Mouse (Mus musculus): Measurements from ENCODE around the gene Pole2. TPM values are rescaled to one million over a fixed set of nuclear protein-coding genes. Genes with fewer than 3 reads are reported as not detected.

Gene Pole2
- total and polyA plus RNA-seq, 2 experiments = 0.24 to 0.74 TPM

GRCm38 (mm10) chr12:69197378-69198163, 30.4 kb downstream of the Pole2 start:
- no peaks in the 10 kb centered on the region for H3K27me3 ChIP-seq (ENCODE audit: control insufficient read depth, insufficient read depth, low read length)
- peak overlapping the region; percentile 84 for H3K27ac ChIP-seq (replicated peaks; ENCODE audit: insufficient read depth, low read depth, low read length)
- under 1% methylated on average over 92 of the region's 94 CpGs for WGBS

GRCm38 (mm10) chr12:69196444-69197377, 31.3 kb downstream of the Pole2 start, which contains the start of gene Gm49383:
TSS of gene Gm49383 (minus strand) at chr12:69197104.
- Histone ChIP-seq H3K36me3 (ENCODE audit: control insufficient read depth, insufficient read depth, low read length) (peaks cover 7% of the 10 kb centered on the region), H3K79me2 (ENCODE audit: control insufficient read depth, insufficient read depth, low read length) (peaks cover 4% of the 10 kb centered on the region; the same call in 1 of the 2 replicates), H3K27ac (replicated peaks; ENCODE audit: insufficient read depth, low read depth, low read length) (peak within 1 kb of the TSS; percentile 84), H3K4me3 (ENCODE audit: insufficient read depth, low read depth, low read length) (peak within 1 kb of the TSS; percentile 93), H3K27me3 (ENCODE audit: control insufficient read depth, insufficient read depth, low read length) (no peaks in the 10 kb centered on the region), H3K4me1 (ENCODE audit: control insufficient read depth, insufficient read depth, low read length) (peaks cover 5% of the 10 kb centered on the region; the same call in 1 of the 2 replicates), H3K9ac (ENCODE audit: low read depth, low read length) (peak within 1 kb of the TSS; percentile 98)
- WGBS = under 1% methylated on average over 75 of the region's 75 CpGs
- peak; percentile 58 for DNase-seq (ENCODE audit: extremely low read depth, low read depth, low spot score)
- TF ChIP-seq POLR2A (IDR thresholded peaks at IDR 0.05; ENCODE audit: extremely low read depth, insufficient read depth, low read length) (peak; percentile 85), CTCF (IDR thresholded peaks at IDR 0.05; ENCODE audit: low read depth, low read length) (no peak)

More at GRCm38 (mm10) chr12:69197378-69198163, 30.4 kb downstream of the Pole2 start:
- peak; percentile 35 for DNase-seq (ENCODE audit: extremely low read depth, low read depth, low spot score)
- peak overlapping the region; percentile 98 for H3K9ac ChIP-seq (ENCODE audit: low read depth, low read length)
- peaks cover 7% of the 10 kb centered on the region for H3K36me3 ChIP-seq (ENCODE audit: control insufficient read depth, insufficient read depth, low read length)
- TF ChIP-seq CTCF (IDR thresholded peaks at IDR 0.05; ENCODE audit: low read depth, low read length) (no peak), POLR2A (IDR thresholded peaks at IDR 0.05; ENCODE audit: extremely low read depth, insufficient read depth, low read length) (no peak)
- peaks cover 5% of the 10 kb centered on the region; the same call in 1 of the 2 replicates for H3K4me1 ChIP-seq (ENCODE audit: control insufficient read depth, insufficient read depth, low read length)
- H3K4me3 ChIP-seq (ENCODE audit: insufficient read depth, low read depth, low read length) = peak overlapping the region; percentile 93
- peaks cover 4% of the 10 kb centered on the region; the same call in 1 of the 2 replicates for H3K79me2 ChIP-seq (ENCODE audit: control insufficient read depth, insufficient read depth, low read length)

DNA sequence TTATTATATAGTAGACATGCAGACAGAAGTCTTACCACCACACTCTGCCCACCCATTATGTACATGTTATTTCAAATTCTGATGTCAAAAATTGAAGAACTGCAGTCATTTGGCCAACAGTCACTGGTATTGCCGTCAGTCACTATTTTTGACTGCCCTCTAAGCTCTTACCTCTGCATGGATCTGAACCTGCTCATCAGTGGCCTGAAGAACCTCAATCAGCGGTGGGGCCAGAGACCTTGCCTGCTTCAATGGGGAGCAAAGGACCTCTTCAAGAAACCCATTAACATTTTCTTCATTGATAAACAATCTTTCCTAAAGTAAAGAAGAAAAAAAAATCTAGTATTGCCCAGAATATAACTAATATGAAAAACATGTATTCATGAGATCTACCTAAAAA, 35.4 kb downstream of the Pole2 start:
- no peak overlapping the region for H3K9ac ChIP-seq (ENCODE audit: low read depth, low read length)
- DNase-seq (ENCODE audit: extremely low read depth, low read depth, low spot score) = no peak
- peaks cover 4% of the 10 kb centered on the region; the same call in 1 of the 2 replicates for H3K79me2 ChIP-seq (ENCODE audit: control insufficient read depth, insufficient read depth, low read length)
- no peaks in the 10 kb centered on the region for H3K27me3 ChIP-seq (ENCODE audit: control insufficient read depth, insufficient read depth, low read length)
- peaks cover 2% of the 10 kb centered on the region for H3K4me1 ChIP-seq (ENCODE audit: control insufficient read depth, insufficient read depth, low read length)
- WGBS = 91% methylated on average over 2 of the region's 2 CpGs
- no peak overlapping the region for H3K4me3 ChIP-seq (ENCODE audit: insufficient read depth, low read depth, low read length)
- TF ChIP-seq CTCF (IDR thresholded peaks at IDR 0.05; ENCODE audit: low read depth, low read length) (no peak), POLR2A (IDR thresholded peaks at IDR 0.05; ENCODE audit: extremely low read depth, insufficient read depth, low read length) (no peak)
- H3K27ac ChIP-seq (replicated peaks; ENCODE audit: insufficient read depth, low read depth, low read length) = no peak overlapping the region
- no peaks in the 10 kb centered on the region; the same call in 1 of the 2 replicates for H3K36me3 ChIP-seq (ENCODE audit: control insufficient read depth, insufficient read depth, low read length)

GRCm38 (mm10) chr12:69191396-69191795, 36.6 kb downstream of the Pole2 start:
- no peaks in the 10 kb centered on the region for H3K27me3 ChIP-seq (ENCODE audit: control insufficient read depth, insufficient read depth, low read length)
- H3K36me3 ChIP-seq (ENCODE audit: control insufficient read depth, insufficient read depth, low read length) = no peaks in the 10 kb centered on the region; the same call in 1 of the 2 replicates
- TF ChIP-seq CTCF (IDR thresholded peaks at IDR 0.05; ENCODE audit: low read depth, low read length) (no peak), POLR2A (IDR thresholded peaks at IDR 0.05; ENCODE audit: extremely low read depth, insufficient read depth, low read length) (no peak)
- no peaks in the 10 kb centered on the region; the same call in 1 of the 2 replicates for H3K79me2 ChIP-seq (ENCODE audit: control insufficient read depth, insufficient read depth, low read length)
- WGBS = 87% methylated on average over 5 of the region's 5 CpGs
- H3K4me3 ChIP-seq (ENCODE audit: insufficient read depth, low read depth, low read length) = no peak overlapping the region
- no peak for DNase-seq (ENCODE audit: extremely low read depth, low read depth, low spot score)
- no peak overlapping the region for H3K27ac ChIP-seq (replicated peaks; ENCODE audit: insufficient read depth, low read depth, low read length)
- H3K9ac ChIP-seq (ENCODE audit: low read depth, low read length) = no peak overlapping the region
- peaks cover 10% of the 10 kb centered on the region for H3K4me1 ChIP-seq (ENCODE audit: control insufficient read depth, insufficient read depth, low read length)

GRCm38 (mm10) chr12:69190522-69190921, 37.5 kb downstream of the Pole2 start:
- TF ChIP-seq POLR2A (IDR thresholded peaks at IDR 0.05; ENCODE audit: extremely low read depth, insufficient read depth, low read length) = no peak
- TF ChIP-seq CTCF (IDR thresholded peaks at IDR 0.05; ENCODE audit: low read depth, low read length) = 0 out of 2 replicates have a peak, but pooled peaks have one; percentile 2
- Histone ChIP-seq H3K27me3 (ENCODE audit: control insufficient read depth, insufficient read depth, low read length) (no peaks in the 10 kb centered on the region), H3K79me2 (ENCODE audit: control insufficient read depth, insufficient read depth, low read length) (peaks cover under 1% of the 10 kb centered on the region; the same call in 1 of the 2 replicates), H3K4me3 (ENCODE audit: insufficient read depth, low read depth, low read length) (no peak overlapping the region), H3K9ac (ENCODE audit: low read depth, low read length) (no peak overlapping the region), H3K4me1 (ENCODE audit: control insufficient read depth, insufficient read depth, low read length) (peaks cover 10% of the 10 kb centered on the region), H3K36me3 (ENCODE audit: control insufficient read depth, insufficient read depth, low read length) (no peaks in the 10 kb centered on the region; the same call in 1 of the 2 replicates), H3K27ac (replicated peaks; ENCODE audit: insufficient read depth, low read depth, low read length) (no peak overlapping the region)
- WGBS = 97% methylated on average over 1 of the region's 1 CpGs
- DNase-seq (ENCODE audit: extremely low read depth, low read depth, low spot score) = no peak

All from liver, adult 2 months (tissue).